Mouse (Mus musculus) monocyte, adult 5-6 weeks (primary cell): ENCODE results near the gene Slc7a5. TPM values are rescaled to one million over a fixed set of nuclear protein-coding genes. Genes with fewer than 3 reads are reported as not detected.
A peak's percentile ranks its signal among the peaks of the same experiment; 100 is the strongest.

Experiments used
- ATAC-seq: fragments of 153-309, 156-312 bp; replicated peaks from 2 replicates; pipeline ENCODE4 v1.8.0; 2017; ENCODE audit warnings: mild to moderate bottlenecking; ENCODE audit not compliant: low TSS enrichment, insufficient number of reproducible peaks, severe bottlenecking, poor library complexity, low FRiP score
- total RNA-seq: library from RNA; stranded (forward); fragments of 200-1000, 200-491, 200-594 nt; gene quantifications from 3 replicates; pipeline ENCODE4 v1.2.3, GENCODE M21; 2017

The Slc7a5 gene
- total RNA-seq, 1 experiment from 2014 or later = 4.9 TPM

- ATAC-seq = no peak
Observed at GRCm38 (mm10) chr8:121865356-121865755, 42.1 kb downstream of the Slc7a5 start.

GRCm38 (mm10) chr8:121861806-121862548, 45.5 kb downstream of the Slc7a5 start:
- no peak for ATAC-seq

- ATAC-seq = 0 out of 2 replicates have a peak, but pooled peaks have one; percentile 66
Observed at GRCm38 (mm10) chr8:121861276-121861675, 46.2 kb downstream of the Slc7a5 start.

GRCm38 (mm10) chr8:121857747-121858146, 49.7 kb downstream of the Slc7a5 start:
- no peak for ATAC-seq

GRCm38 (mm10) chr8:121857331-121857730, 50.2 kb downstream of the Slc7a5 start:
- no peak for ATAC-seq

GRCm38 (mm10) chr8:121856071-121856746, 51.3 kb downstream of the Slc7a5 start:
- ATAC-seq = no peak

GRCm38 (mm10) chr8:121853586-121853985, 53.9 kb downstream of the Slc7a5 start:
- ATAC-seq = no peak

GRCm38 (mm10) chr8:121852464-121852863, 55.0 kb downstream of the Slc7a5 start:
- no peak for ATAC-seq

- ATAC-seq = no peak
Observed at GRCm38 (mm10) chr8:121851716-121852115, 55.8 kb downstream of the Slc7a5 start.

- peak; percentile 88 for ATAC-seq
Observed at GRCm38 (mm10) chr8:121850821-121851470, 56.5 kb downstream of the Slc7a5 start.

- ATAC-seq = no peak
Observed at GRCm38 (mm10) chr8:121850436-121850820, 57.1 kb downstream of the Slc7a5 start.

GRCm38 (mm10) chr8:121850018-121850417, 57.5 kb downstream of the Slc7a5 start:
- ATAC-seq = peak; percentile 57; the same call in 1 of the 2 replicates

- no peak for ATAC-seq
Observed at GRCm38 (mm10) chr8:121849303-121849702, 58.2 kb downstream of the Slc7a5 start.

- ATAC-seq = no peak
Observed at GRCm38 (mm10) chr8:121848495-121848894, 59.0 kb downstream of the Slc7a5 start.

- ATAC-seq = no peak
Observed at GRCm38 (mm10) chr8:121847987-121848386, 59.5 kb downstream of the Slc7a5 start.

GRCm38 (mm10) chr8:121847261-121847822, 60.2 kb downstream of the Slc7a5 start:
- ATAC-seq = peak; percentile 30; the same call in 1 of the 2 replicates

GRCm38 (mm10) chr8:121846815-121847214, 60.7 kb downstream of the Slc7a5 start:
- no peak for ATAC-seq

- no peak for ATAC-seq
Observed at GRCm38 (mm10) chr8:121844765-121845164, 62.7 kb downstream of the Slc7a5 start.

GRCm38 (mm10) chr8:121843184-121843733, 64.2 kb downstream of the Slc7a5 start:
- no peak for ATAC-seq
